Mouse (Mus musculus) forebrain, embryonic 16.5 days (tissue): ENCODE data around the gene Wfikkn1. TPM values are rescaled to one million over a fixed set of nuclear protein-coding genes. Genes with fewer than 3 reads are reported as not detected.

Source experiments
- ATAC-seq: fragments of 200-750 bp; cut with Nextera tagmentation; 2 replicates; pipeline ENCODE4 v1.8.0; 2017; ENCODE audit warnings: mild to moderate bottlenecking, moderate library complexity
- H3K27ac ChIP-seq: fragments of 300-500 bp; sonication (generic); 2 replicates; pipeline ENCODE4 v1.5.1; 2014; ENCODE audit warnings: low read length, control low read depth
- H3K27me3 ChIP-seq: fragments of 300-500 bp; sonication (generic); replicated peaks from 2 replicates; pipeline ENCODE4 v1.6.1; 2014; ENCODE audit warnings: low read length; ENCODE audit not compliant: control insufficient read depth, insufficient read depth
- H3K36me3 ChIP-seq: fragments of 300-500 bp; sonication (generic); 2 replicates; pipeline ENCODE4 v1.6.1; 2014; ENCODE audit not compliant: control insufficient read depth, insufficient read depth
- H3K4me1 ChIP-seq: fragments of 300-500 bp; sonication (generic); replicated peaks from 2 replicates; pipeline ENCODE4 v1.6.1; 2014; ENCODE audit warnings: low read length; ENCODE audit not compliant: control insufficient read depth, insufficient read depth
- H3K4me2 ChIP-seq: fragments of 300-500 bp; sonication (generic); 2 replicates; pipeline ENCODE4 v1.6.1; 2014; ENCODE audit warnings: mild to moderate bottlenecking, low read length, control low read depth
- H3K4me3 ChIP-seq: fragments of 300-500 bp; sonication (generic); replicated peaks from 2 replicates; pipeline ENCODE4 v1.5.1; 2014; ENCODE audit warnings: mild to moderate bottlenecking, low read length, control low read depth
- H3K9ac ChIP-seq: fragments of 300-500 bp; sonication (generic); replicated peaks from 2 replicates; pipeline ENCODE4 v1.6.1; 2014; ENCODE audit warnings: low read depth, low read length, control low read depth
- H3K9me3 ChIP-seq: fragments of 300-500 bp; sonication (generic); 2 replicates; pipeline ENCODE4 v1.6.1; 2016; ENCODE audit warnings: low read length; ENCODE audit not compliant: control insufficient read depth
- WGBS: fragments of 180-500 bp; shearing (Covaris S2); extraction: QIAGEN DNeasy Blood & Tissue Kit; methylation state at CpG from one replicate; pipeline ENCODE4 v1.1.7; 2014; 5-methylcytosine and 5-hydroxymethylcytosine counted together
- polyA plus RNA-seq: library from polyadenylated mRNA; unstranded; fragments of >200 nt; fragmentation: Nextera tagmentation; extraction: Ambion mirVana; gene quantifications from 2 replicates; pipeline ENCODE4 v1.2.1, GENCODE M21; 2015

Wfikkn1 gene
- polyA plus RNA-seq, result 0.25 and 0.52 TPM in 2 replicates

GRCm38 (mm10) chr17:25880196-25880910, at the start of gene Wfikkn1:
Wfikkn1 (minus strand) TSS chr17:25880858.
- Histone ChIP-seq H3K36me3 (peaks cover 7% of the 10 kb centered on the region; the same call in 1 of the 2 replicates), H3K4me1 (peaks cover 14% of the 10 kb centered on the region), H3K4me2 (no peak within 1 kb of the TSS), H3K27ac (no peak within 1 kb of the TSS; the same call in 1 of the 2 replicates), H3K9ac (peak within 1 kb of the TSS; percentile 27; the same call in 1 of the 2 replicates), H3K4me3 (no peak within 1 kb of the TSS), H3K27me3 (no peaks in the 10 kb centered on the region), H3K9me3 (no peaks in the 10 kb centered on the region)
- WGBS, result 25% methylated on average over 5 of the region's 5 CpGs
- ATAC-seq, result no peak

- WGBS, result 68% methylated on average over 2 of the region's 2 CpGs
- Histone ChIP-seq H3K9ac (no peak overlapping the region), H3K4me3 (no peak overlapping the region), H3K27ac (no peak overlapping the region), H3K4me1 (peaks cover 4% of the 10 kb centered on the region; the same call in 1 of the 2 replicates), H3K9me3 (no peaks in the 10 kb centered on the region), H3K36me3 (peaks cover 3% of the 10 kb centered on the region; the same call in 1 of the 2 replicates), H3K27me3 (no peaks in the 10 kb centered on the region), H3K4me2 (no peak overlapping the region)
- ATAC-seq, result no peak
Observed at GRCm38 (mm10) chr17:25925348-25925747, 44.7 kb upstream of the Wfikkn1 start.

- Histone ChIP-seq H3K36me3 (no peaks in the 10 kb centered on the region), H3K27me3 (no peaks in the 10 kb centered on the region), H3K4me2 (no peak overlapping the region), H3K4me3 (no peak overlapping the region), H3K27ac (no peak overlapping the region), H3K9me3 (no peaks in the 10 kb centered on the region), H3K4me1 (peaks cover 21% of the 10 kb centered on the region), H3K9ac (no peak overlapping the region)
- ATAC-seq, result no peak
- WGBS, result 74% methylated on average over 5 of the region's 5 CpGs
Observed at GRCm38 (mm10) chr17:25922120-25922519, 41.5 kb upstream of the Wfikkn1 start.

GRCm38 (mm10) chr17:25919786-25920642, 39.4 kb upstream of the Wfikkn1 start:
- Histone ChIP-seq H3K36me3 (no peaks in the 10 kb centered on the region), H3K4me3 (peak overlapping the region; percentile 99), H3K4me1 (peaks cover 23% of the 10 kb centered on the region), H3K27ac (peak overlapping the region; percentile 96), H3K9ac (peak overlapping the region; percentile 68), H3K9me3 (no peaks in the 10 kb centered on the region), H3K27me3 (no peaks in the 10 kb centered on the region), H3K4me2 (peak overlapping the region; percentile 76)
- WGBS, result under 1% methylated on average over 40 of the region's 40 CpGs
- ATAC-seq, result peak; percentile 97

- Histone ChIP-seq H3K4me3 (peak within 1 kb of the TSS; percentile 99), H3K27ac (peak within 1 kb of the TSS; percentile 96), H3K9me3 (no peaks in the 10 kb centered on the region), H3K9ac (peak within 1 kb of the TSS; percentile 84), H3K4me1 (peaks cover 23% of the 10 kb centered on the region), H3K27me3 (no peaks in the 10 kb centered on the region), H3K36me3 (no peaks in the 10 kb centered on the region), H3K4me2 (peak within 1 kb of the TSS; percentile 88)
- 0% methylated on average over 67 of the region's 78 CpGs for WGBS
- ATAC-seq, result peak; percentile 85
Observed at GRCm38 (mm10) chr17:25919144-25919785, 38.6 kb upstream of the Wfikkn1 start, which contains the start of gene Rab40c. Rab40c (minus strand) TSS chr17:25919727.

GRCm38 (mm10) chr17:25918037-25918750, 37.5 kb upstream of the Wfikkn1 start:
- peak overlapping the region; percentile 84 for H3K9ac ChIP-seq
- no peaks in the 10 kb centered on the region for H3K9me3 ChIP-seq
- no peaks in the 10 kb centered on the region for H3K36me3 ChIP-seq
- no peak overlapping the region for H3K27ac ChIP-seq
- 90% methylated on average over 9 of the region's 9 CpGs for WGBS
- H3K4me1 ChIP-seq, result peaks cover 23% of the 10 kb centered on the region
- peak overlapping the region; percentile 99 for H3K4me3 ChIP-seq
- H3K27me3 ChIP-seq, result no peaks in the 10 kb centered on the region
- peak overlapping the region; percentile 88 for H3K4me2 ChIP-seq
- no peak for ATAC-seq

- no peak overlapping the region for H3K27ac ChIP-seq
- no peaks in the 10 kb centered on the region for H3K36me3 ChIP-seq
- no peak overlapping the region for H3K9ac ChIP-seq
- no peak for ATAC-seq
- H3K4me1 ChIP-seq, result peaks cover 23% of the 10 kb centered on the region
- no peak overlapping the region for H3K4me2 ChIP-seq
- H3K4me3 ChIP-seq, result no peak overlapping the region
- no peaks in the 10 kb centered on the region for H3K9me3 ChIP-seq
- H3K27me3 ChIP-seq, result no peaks in the 10 kb centered on the region
- 88% methylated on average over 8 of the region's 8 CpGs for WGBS
Observed at GRCm38 (mm10) chr17:25916931-25917647, 36.4 kb upstream of the Wfikkn1 start.

GRCm38 (mm10) chr17:25914295-25914694, 33.6 kb upstream of the Wfikkn1 start:
- no peak for ATAC-seq
- Histone ChIP-seq H3K9ac (no peak overlapping the region), H3K27me3 (no peaks in the 10 kb centered on the region), H3K9me3 (no peaks in the 10 kb centered on the region), H3K36me3 (no peaks in the 10 kb centered on the region), H3K4me3 (no peak overlapping the region), H3K27ac (no peak overlapping the region), H3K4me1 (peaks cover 19% of the 10 kb centered on the region), H3K4me2 (no peak overlapping the region)
- 89% methylated on average over 4 of the region's 4 CpGs for WGBS
